ENCODE assay signal across 14 mouse cellular contexts in genomic region chr7:143072605-143073004, GRCm38 (mm10). TPM values are rescaled to one million over a fixed set of nuclear protein-coding genes. Genes with fewer than 3 reads are reported as not detected.
"Had no signal": no experiment of that assay in that cellular context is flagged by ENCODE, and none has a peak within 500 bp of the region (broad histone marks: within the 10 kb centered on the region; RNA-seq: fewer than 3 reads in every experiment).

No protein-coding gene starts in this region.

- H3K9me3 ChIP-seq: lung, embryonic 15.5 days; megakaryocyte, embryonic 14.5 days; midbrain, embryonic 12.5 days; neural tube, embryonic 12.5 days; stomach, embryonic 15.5 days had no signal

- H3K27me3 ChIP-seq: lung, embryonic 15.5 days; midbrain, embryonic 12.5 days; neural tube, embryonic 12.5 days; stomach, embryonic 15.5 days had no signal

- H3K36me3 ChIP-seq: neural tube, embryonic 12.5 days had no signal

- DNase-seq: lung, adult 2 months had no signal

- H3K4me3 ChIP-seq: lung, embryonic 15.5 days; megakaryocyte, embryonic 14.5 days; midbrain, embryonic 12.5 days; neural tube, embryonic 12.5 days; stomach, embryonic 15.5 days had no signal

- H3K4me2 ChIP-seq: lung, embryonic 15.5 days; midbrain, embryonic 12.5 days; neural tube, embryonic 12.5 days; stomach, embryonic 15.5 days had no signal

- H3K9ac ChIP-seq: liver, postnatal 0 days; lung, embryonic 15.5 days; midbrain, embryonic 12.5 days; neural tube, embryonic 12.5 days; stomach, embryonic 15.5 days had no signal

- H3K27ac ChIP-seq: lung, embryonic 15.5 days; macrophage; midbrain, embryonic 12.5 days; neural tube, embryonic 12.5 days; stomach, embryonic 15.5 days; stomach, postnatal 0 days had no signal

- ATAC-seq: liver, postnatal 0 days; lung, postnatal 0 days; midbrain, embryonic 16.5 days had no signal

RNA-seq across cellular contexts. Expression of gene Trpm5, which starts 21.8 kb away (rescaled TPM):
- total RNA-seq: megakaryocyte progenitor cell, adult 5-6 weeks; monocyte, adult 5-6 weeks; neutrophil, adult 5-6 weeks had no signal
- polyA plus RNA-seq: macrophage had no signal

RNA-seq across cellular contexts. Expression of gene Kcnq1, which starts 33.6 kb away (rescaled TPM):
- total RNA-seq: megakaryocyte progenitor cell, adult 5-6 weeks; monocyte, adult 5-6 weeks; neutrophil, adult 5-6 weeks had no signal
